ENCODE assay signal across 8 mouse cellular contexts in the genomic region with DNA sequence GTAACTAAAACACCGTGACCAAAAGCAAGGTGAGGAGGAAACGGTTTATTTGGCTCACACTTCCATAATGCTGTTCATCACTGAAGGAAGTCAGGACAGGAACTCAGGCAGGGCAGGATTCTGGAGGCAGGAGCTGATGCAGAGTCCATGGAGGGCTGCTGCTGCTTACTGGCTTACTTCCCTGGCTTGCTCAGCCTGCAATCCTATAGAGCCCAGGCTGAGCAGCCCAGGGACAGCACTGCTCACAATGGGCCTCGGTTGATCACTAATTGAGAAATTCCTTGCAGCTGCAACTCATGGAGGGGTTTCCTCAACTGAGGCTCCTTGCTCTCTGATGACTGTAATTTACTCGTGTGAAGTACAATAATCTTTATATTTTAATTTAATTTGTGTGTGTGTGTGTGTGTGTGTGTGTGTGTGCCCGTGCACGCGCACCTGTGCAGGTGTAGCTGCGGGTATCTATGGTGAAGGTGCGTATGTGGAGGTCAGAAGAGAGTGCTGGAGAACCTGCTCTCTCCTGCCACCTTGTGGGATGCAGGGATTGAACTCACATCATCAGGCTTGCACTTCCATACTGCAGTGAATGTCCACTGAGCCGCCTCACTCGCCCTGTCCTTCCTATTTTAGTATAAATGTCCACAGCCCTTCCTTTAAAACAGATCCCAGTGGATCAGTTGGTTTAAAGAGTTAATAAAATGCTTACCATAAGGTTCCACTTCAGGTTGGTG.
A peak's percentile ranks its signal among the peaks of the same experiment; 100 is the strongest.
DNase-seq lines count a peak whose midpoint lies in the region; ATAC-seq and TF ChIP-seq lines count a peak whose summit lies in the region.

No protein-coding gene starts in this region.

- no peaks in the 10 kb centered on the region for H3K36me3 ChIP-seq in MEL (ENCODE audit: control insufficient read depth in 1 of 2, insufficient read depth in 2 of 2, low read length in 2 of 2)
- H3K36me3 ChIP-seq in intestine, embryonic 15.5 days, result no peaks in the 10 kb centered on the region

- H3K9ac ChIP-seq in MEL (ENCODE audit: control insufficient read depth, low read depth, low read length, poor library complexity, severe bottlenecking), result no peak overlapping the region
- H3K9ac ChIP-seq in intestine, embryonic 15.5 days, result no peak overlapping the region

- H3K79me2 ChIP-seq in MEL (ENCODE audit: control insufficient read depth, insufficient read depth, low read length, poor library complexity), result no peaks in the 10 kb centered on the region

- TF ChIP-seq POLR2A in MEL (IDR thresholded peaks at IDR 0.05; ENCODE audit: control insufficient read depth in 1 of 2, insufficient read depth in 1 of 2, low read depth in 1 of 2, low read length in 2 of 2, poor library complexity in 1 of 2), result no peak

- no peak overlapping the region for H3K27ac ChIP-seq in layer of hippocampus, adult 2 months
- no peak overlapping the region for H3K27ac ChIP-seq in MEL (ENCODE audit: control insufficient read depth, low read depth, low read length)
- no peak overlapping the region for H3K27ac ChIP-seq in intestine, embryonic 15.5 days

- peak in 1 of 2 experiments; percentile 28 for DNase-seq in layer of hippocampus, adult 2 months (ENCODE audit: low spot score in 2 of 2)
- no peak for DNase-seq in layer of hippocampus, adult 9-10 months (ENCODE audit: low spot score)
- DNase-seq in MEL (ENCODE audit: low read depth, low spot score), result no peak
- peak; percentile 52 for DNase-seq in embryo, embryonic 11 days
- DNase-seq in retina, embryonic 14.5 days (ENCODE audit: low spot score), result peak; percentile 64
- no peak for DNase-seq in MN1 (ENCODE audit: low spot score)
- DNase-seq in testis, postnatal 14 days (ENCODE audit: low spot score), result no peak

- peak; percentile 9 for TF ChIP-seq RAD21 in MEL (IDR thresholded peaks at IDR 0.05; ENCODE audit: low read depth, low read length)

- no peak overlapping the region for H3K4me3 ChIP-seq in layer of hippocampus, adult 2 months
- H3K4me3 ChIP-seq in MEL (ENCODE audit: control insufficient read depth in 1 of 2, insufficient read depth in 1 of 2, low read depth in 2 of 2, low read length in 2 of 2), result no peak overlapping the region
- no peak overlapping the region for H3K4me3 ChIP-seq in intestine, embryonic 15.5 days (replicated peaks)

- 43% methylated on average over 11 of the region's 11 CpGs for WGBS in intestine, embryonic 15.5 days

- H3K4me2 ChIP-seq in intestine, embryonic 15.5 days (replicated peaks), result no peak overlapping the region

- no peaks in the 10 kb centered on the region for H3K4me1 ChIP-seq in MEL (ENCODE audit: control insufficient read depth in 1 of 2, insufficient read depth in 2 of 2, low read length in 2 of 2)
- peaks cover 4% of the 10 kb centered on the region for H3K4me1 ChIP-seq in intestine, embryonic 15.5 days (replicated peaks)

- H3K27me3 ChIP-seq in MEL (ENCODE audit: control insufficient read depth in 1 of 2, insufficient read depth in 2 of 2, low read length in 2 of 2), result no peaks in the 10 kb centered on the region; a peak in 1 of 4 replicates
- H3K27me3 ChIP-seq in intestine, embryonic 15.5 days (replicated peaks), result no peaks in the 10 kb centered on the region

- no peaks in the 10 kb centered on the region for H3K9me3 ChIP-seq in MEL (replicated peaks; ENCODE audit: insufficient read depth, low read length)
- H3K9me3 ChIP-seq in intestine, embryonic 15.5 days, result no peaks in the 10 kb centered on the region

- peak; percentile 66 for ATAC-seq in intestine, embryonic 15.5 days

- TF ChIP-seq CTCF in layer of hippocampus, adult 2 months (conservative IDR thresholded peaks at IDR 0.05), result peak; percentile 72
- peak; percentile 4 to 40 (median 33); a peak in 4 of 6 replicates for TF ChIP-seq CTCF in MEL (IDR thresholded peaks at IDR 0.05 in 2 of 3, conservative IDR thresholded peaks at IDR 0.05 in 1 of 3; ENCODE audit: control insufficient read depth in 1 of 3, insufficient read depth in 1 of 3, low read depth in 2 of 3, low read length in 3 of 3, poor library complexity in 1 of 3, severe bottlenecking in 1 of 3)

- no peak for TF ChIP-seq EP300 in MEL (IDR thresholded peaks at IDR 0.05; ENCODE audit: low read depth in 1 of 2, low read length in 2 of 2)

TF ChIP-seq in MEL, 35 proteins besides CTCF, POLR2A, EP300 and RAD21:
- TF ChIP-seq SMC3 (IDR thresholded peaks at IDR 0.05; ENCODE audit: low read depth, low read length), result peak; percentile 41
- TF ChIP-seq MAZ (IDR thresholded peaks at IDR 0.05; ENCODE audit: low read depth, low read length), result no peak

Comparison
In these comparisons a context has a peak if more than half of its experiments do, and no peak if none do; other contexts are left out.
1. DNase-seq: peak in embryo, embryonic 11 days (single experiment) and retina, embryonic 14.5 days (single experiment); none in layer of hippocampus, adult 9-10 months (single experiment), MEL (single experiment), MN1 (single experiment) and testis, postnatal 14 days (single experiment).